Mouse (Mus musculus) heart, postnatal 0 days (tissue): Measurements from ENCODE around the gene Cpne7.

ENCODE experiments used
- CTCF ChIP-seq: IDR thresholded peaks from 2 replicates; pipeline ENCODE4 v1.5.1; 2016; ENCODE audit warnings: antibody characterized with exemption, control low read depth, low read depth
- EP300 ChIP-seq: IDR thresholded peaks from 2 replicates; pipeline ENCODE4 v1.6.1; 2016; ENCODE audit warnings: antibody characterized with exemption, low read depth

DNA sequence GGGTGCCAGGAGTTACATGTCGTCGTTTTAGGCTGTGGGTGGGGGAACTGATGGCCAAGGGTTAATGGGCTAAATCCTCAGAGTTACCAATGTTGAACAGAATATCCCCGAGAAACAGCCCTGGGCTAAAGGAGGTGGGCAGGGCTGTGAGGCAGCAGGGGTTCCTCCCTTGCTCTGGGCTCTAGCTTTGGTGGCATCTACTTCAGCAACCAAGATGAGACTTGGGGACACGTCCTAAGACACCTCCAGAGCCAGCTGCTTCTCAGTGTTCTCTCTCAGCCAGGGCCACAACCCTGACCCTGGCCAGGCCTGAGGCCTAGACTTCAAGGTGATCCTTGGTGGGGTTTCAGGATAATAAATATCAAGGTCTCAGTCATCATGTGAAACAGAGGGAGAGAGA, 21.6 kb downstream of the Cpne7 start:
- TF ChIP-seq CTCF (no peak), EP300 (no peak)
